Mouse (Mus musculus): Measurements from ENCODE around the gene Rnf10. TPM values are rescaled to one million over a fixed set of nuclear protein-coding genes. Genes with fewer than 3 reads are reported as not detected.
"Not testable (repeated sequence)": the region's sequence is repeated elsewhere in the genome, so short reads cannot be mapped to it uniquely, and the experiment has no call there.

The Rnf10 gene
- 100 to 1,000 TPM; 243 to 279 TPM for total RNA-seq (2021)
- long read RNA-seq, experiment 1, transcript Rnf10-202 (17 exons, 3,112 nt), result major isoform, 35 of 133 reads
- long read RNA-seq, experiment 1, partial matches to known transcripts, result 27 of 133 reads
- long read RNA-seq, experiment 1, other reads (novel, unspliced or antisense), result 63 of 133 reads
- long read RNA-seq, experiment 2, transcript Rnf10-202 (17 exons, 3,112 nt), result major isoform, 47 of 172 reads
- long read RNA-seq, experiment 2, transcript Rnf10-201 (17 exons, 3,106 nt), result minor isoform, 7 of 172 reads
- long read RNA-seq, experiment 2, partial matches to known transcripts, result 31 of 172 reads
- long read RNA-seq, experiment 2, other reads (novel, unspliced or antisense), result 83 of 172 reads

GRCm38 (mm10) chr5:115272812-115273548 lies at the start of gene Rnf10:
TSS of gene Rnf10 (minus strand) at chr5:115272898.
- peak; percentile 94 to 99 for DNase-seq
- intact Hi-C loops (cut with DNase I), result loop anchor here (5.0 kb wide), 1 partner anchor 36 kb away; the partner anchor contains the start of gene Pop5

DNA sequence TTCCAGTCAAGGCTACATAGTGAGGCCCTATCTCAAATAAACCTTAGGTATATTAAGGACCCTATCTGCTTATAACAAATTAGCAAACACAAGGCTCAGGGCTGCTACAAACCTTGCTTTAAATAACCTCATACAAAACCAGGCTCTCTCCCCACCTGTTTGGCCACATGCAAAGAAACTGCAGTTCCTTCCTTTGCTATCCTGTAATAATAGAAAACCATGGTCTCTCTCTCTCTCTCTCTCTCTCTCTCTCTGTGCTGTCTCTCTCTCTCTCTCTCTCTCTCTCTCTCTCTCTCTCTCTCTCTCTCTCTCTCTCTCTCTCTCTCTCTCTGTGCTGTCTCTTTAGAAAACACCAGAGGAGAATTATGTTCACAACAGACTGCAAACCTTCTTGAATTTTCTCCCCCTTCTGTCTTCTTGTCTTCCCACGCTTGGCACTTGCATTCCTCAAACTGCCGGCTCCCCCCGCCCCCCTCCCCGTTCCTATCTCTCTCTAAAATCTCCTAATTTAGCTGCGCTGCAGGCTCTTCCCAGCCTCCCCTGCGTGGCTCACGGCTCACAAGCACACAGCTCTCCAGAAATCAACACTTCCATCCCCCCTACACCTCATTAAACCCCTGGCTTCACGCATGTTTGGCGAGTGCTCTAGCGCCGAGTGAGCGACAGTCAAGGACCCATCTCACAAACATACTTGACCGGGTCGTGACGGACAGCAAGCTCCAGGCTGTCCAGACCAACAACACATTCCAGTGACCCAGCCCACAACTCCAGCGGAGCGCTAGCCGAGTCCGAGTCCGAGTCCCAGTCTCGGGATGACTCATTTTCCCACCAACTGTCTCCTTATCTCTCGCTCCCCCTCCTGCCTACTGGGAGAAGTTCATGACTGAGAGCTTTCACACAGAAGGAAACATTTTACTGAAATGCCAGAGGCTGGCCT lies 46.6 kb upstream of the Rnf10 start:
- peak; percentile 65 to 68 for DNase-seq
- intact Hi-C loops (cut with DNase I), result no loop called here

GRCm38 (mm10) chr5:115317645-115318328 lies 45.1 kb upstream of the Rnf10 start:
- no peak for DNase-seq
- intact Hi-C loops (cut with DNase I), result no loop called here

DNA sequence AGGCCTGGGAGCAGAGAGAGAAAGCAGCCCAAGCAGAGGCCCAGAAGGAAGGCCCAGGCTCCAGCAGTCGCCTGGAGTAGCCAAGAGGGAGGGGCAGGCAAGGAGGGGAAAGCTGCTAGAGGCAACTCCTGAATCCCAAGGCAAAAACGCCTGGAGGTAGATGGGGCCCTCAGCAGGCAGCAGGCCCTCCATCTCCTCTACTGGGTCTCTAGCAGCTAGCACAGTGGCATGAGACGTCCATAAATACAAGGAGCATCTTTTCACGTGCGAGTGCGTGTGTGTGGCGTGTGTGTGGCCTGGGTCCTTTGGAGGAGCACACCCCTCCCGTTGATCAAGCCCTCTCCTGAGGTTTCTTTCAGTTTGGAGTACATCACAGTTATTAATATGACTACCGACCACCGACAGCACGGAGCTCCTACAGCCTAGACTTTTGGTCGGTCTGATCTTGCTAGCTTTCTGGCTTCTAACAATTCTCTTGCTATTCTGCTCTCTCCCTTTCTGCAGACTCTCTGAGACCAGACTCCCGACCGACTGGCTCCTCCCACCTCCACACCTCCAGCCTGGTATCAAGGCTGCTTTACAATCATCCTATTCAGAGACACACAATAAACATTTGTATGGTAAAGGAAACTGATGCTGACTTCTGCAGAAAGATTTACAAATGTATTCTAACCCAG lies 44.4 kb upstream of the Rnf10 start:
- intact Hi-C loops (cut with DNase I), result no loop called here
- no peak for DNase-seq

DNA sequence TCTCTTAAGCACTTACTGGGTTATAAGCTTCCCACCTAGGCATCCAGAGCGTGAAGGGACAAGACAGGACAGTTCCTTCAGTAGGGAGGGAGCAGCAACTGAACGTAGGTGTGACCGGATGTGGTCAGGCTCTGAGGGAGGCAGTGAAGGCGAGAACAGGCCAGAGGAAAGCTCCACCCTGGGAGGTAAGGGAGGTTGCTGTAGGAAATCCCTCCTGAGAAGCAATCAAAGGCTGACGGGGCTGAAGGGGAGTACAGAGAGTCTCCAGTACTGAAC lies 40.9 kb upstream of the Rnf10 start:
- intact Hi-C loops (cut with DNase I), result no loop called here
- no peak for DNase-seq

- intact Hi-C loops (cut with DNase I), result no loop called here
- no peak for DNase-seq
Measured at GRCm38 (mm10) chr5:115312816-115313667, 40.3 kb upstream of the Rnf10 start.

GRCm38 (mm10) chr5:115312354-115312753 lies 39.7 kb upstream of the Rnf10 start:
- DNase-seq, result no peak
- intact Hi-C loops (cut with DNase I), result no loop called here

- intact Hi-C loops (cut with DNase I), result loop anchor here (5.0 kb wide), 1 partner anchor 140 kb away; no protein-coding TSS in a partner anchor
Measured at GRCm38 (mm10) chr5:115302190-115302589, 29.5 kb upstream of the Rnf10 start.

GRCm38 (mm10) chr5:115301615-115302014 lies 28.9 kb upstream of the Rnf10 start:
- intact Hi-C loops (cut with DNase I), result loop anchor here (5.0 kb wide), 1 partner anchor 141 kb away; no protein-coding TSS in a partner anchor

More at GRCm38 (mm10) chr5:115302190-115302589, 29.5 kb upstream of the Rnf10 start:
- DNase-seq, result not testable (repeated sequence)

DNA sequence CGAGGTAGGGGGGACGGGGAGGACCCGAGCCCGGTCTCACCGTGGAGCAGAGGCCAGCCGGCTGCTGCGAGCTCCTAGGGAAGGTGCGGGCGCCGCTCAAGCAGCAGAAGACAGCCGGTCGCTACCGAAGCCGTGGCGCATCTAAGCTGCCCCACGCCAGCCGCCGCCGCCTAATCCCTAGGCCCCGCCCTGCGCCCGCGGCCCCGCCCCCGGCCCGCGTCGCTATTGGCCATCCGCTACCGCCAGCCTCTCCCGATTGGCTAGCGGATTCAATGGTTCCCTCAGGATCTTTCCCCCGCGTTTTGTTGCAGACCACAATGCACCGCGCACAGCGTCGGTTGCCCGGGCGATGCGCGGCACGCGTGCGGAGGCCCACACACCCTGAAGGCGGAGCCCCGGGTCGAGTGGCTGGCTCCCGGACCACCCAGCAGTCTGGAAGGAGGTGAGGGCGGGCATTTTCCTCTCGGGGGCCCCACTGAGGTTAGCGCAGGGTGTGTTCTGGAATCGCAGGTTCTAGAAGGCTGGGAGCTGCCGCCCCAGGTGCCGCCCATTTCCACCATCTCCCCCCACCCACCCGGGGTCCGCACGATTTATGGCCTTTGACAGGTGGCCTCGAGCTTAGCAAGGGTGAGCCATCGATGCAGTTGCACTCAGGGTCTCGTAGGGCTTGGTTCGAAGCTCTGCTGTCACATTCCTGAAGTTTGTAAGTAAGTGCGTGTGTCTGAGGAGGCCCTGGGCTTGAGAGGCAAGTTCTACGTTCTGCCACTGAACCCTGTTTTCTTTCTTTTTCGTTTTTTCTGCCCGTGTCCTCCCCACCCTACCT lies 28.3 kb upstream of the Rnf10 start, which contains the start of gene Dynll1:
Gene Dynll1, minus strand, starts transcription at position 208 of the 823 bp plus-strand sequence.
- intact Hi-C loops (cut with DNase I), result loop anchor here (1.0 to 5.0 kb wide), 2 partner anchors 26 to 141 kb away; partner anchors contain the start of gene Srsf9

More at GRCm38 (mm10) chr5:115301615-115302014, 28.9 kb upstream of the Rnf10 start:
- DNase-seq, result no peak

GRCm38 (mm10) chr5:115300035-115300744 lies 27.5 kb upstream of the Rnf10 start:
- intact Hi-C loops (cut with DNase I), result loop anchor here (1.0 to 5.0 kb wide), 2 partner anchors 27 to 142 kb away; partner anchors contain the start of gene Srsf9
- DNase-seq, result peak; percentile 36 to 62

More for the DNA sequence above, 28.3 kb upstream of the Rnf10 start, which contains the start of gene Dynll1:
- DNase-seq, result peak; percentile 99 to 100

DNA sequence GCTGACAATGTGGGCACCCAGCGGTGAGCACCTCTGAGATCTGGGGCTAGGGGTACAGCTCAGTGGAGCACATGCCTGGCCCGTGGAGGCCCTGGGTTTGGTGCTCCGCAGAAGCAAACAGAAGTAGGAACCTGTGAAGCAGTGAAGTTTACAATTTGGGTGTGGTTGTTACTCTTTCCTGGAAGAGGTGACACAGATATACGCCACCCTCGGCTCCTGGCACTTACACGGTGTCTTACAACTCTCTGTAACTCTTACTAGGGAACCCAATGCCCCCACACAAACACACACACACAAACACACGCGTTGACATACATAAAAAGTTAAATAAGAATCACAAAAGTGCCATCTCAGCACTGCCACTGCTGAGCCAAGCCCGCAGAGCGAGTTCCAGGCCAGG lies 23.6 kb upstream of the Rnf10 start:
- intact Hi-C loops (cut with DNase I), result loop anchor here (2.0 kb wide), 1 partner anchor 48 kb away; no protein-coding TSS in a partner anchor

GRCm38 (mm10) chr5:115294173-115294572 lies 21.5 kb upstream of the Rnf10 start:
- intact Hi-C loops (cut with DNase I), result no loop called here
- no peak for DNase-seq

More for the DNA sequence above, 23.6 kb upstream of the Rnf10 start:
- DNase-seq, result no peak

DNA sequence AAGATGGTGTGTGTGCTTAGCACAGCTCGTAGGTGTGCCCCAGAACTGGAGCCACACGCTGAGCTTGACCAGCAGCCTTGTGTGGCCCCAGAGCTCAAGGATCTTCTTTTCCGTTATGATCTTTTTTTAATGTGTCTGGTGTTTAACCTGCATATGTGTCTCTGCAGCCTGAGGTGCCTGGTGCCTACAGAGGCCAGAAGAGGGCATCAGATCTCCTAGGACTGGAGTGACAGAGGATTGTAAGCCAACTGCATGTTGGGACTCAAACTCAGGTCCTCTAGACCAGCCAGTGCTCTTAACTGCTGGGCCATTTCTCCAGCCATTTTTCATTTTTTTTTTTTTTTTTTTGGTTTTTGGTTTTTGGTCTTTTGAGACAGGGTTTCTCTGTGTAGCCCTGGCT lies 12.0 kb upstream of the Rnf10 start:
- intact Hi-C loops (cut with DNase I), result no loop called here
- DNase-seq, result no peak

DNA sequence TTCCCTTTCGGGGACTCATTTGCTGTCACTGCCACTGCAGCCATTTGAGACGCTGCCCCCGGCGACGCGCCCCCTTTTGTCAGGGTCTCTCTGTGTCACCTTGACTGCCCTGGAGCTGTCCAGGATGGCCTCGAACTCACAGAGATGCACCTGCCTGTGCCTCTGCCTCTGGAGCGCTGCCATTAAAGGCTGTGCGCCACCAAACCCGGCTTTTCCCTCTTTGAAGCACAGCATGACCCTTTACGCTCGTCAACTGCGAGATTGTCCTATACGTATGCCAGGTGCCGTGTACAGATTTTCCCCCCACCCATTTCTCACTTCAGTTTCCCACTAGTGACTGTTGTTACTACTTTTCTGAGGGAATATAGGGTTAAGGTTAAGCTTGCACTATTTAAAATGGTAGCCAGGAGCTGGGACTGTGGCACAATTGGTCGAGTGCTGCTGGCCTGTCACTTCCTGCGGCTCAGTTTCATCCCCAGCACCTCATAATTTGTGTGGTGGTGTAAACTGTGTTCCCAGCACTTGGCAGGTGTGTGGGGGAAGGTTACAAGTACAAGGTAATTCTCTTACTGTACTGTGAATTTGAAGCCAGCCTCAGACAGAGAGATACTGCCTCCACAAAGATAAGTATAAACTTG lies 7.5 kb upstream of the Rnf10 start:
- intact Hi-C loops (cut with DNase I), result no loop called here
- DNase-seq, result no peak

Measured in gastrocnemius, postnatal 36 days (tissue).